Mouse (Mus musculus) neural tube, embryonic 11.5 days (tissue): ENCODE data around the gene Gm8300. TPM values are rescaled to one million over a fixed set of nuclear protein-coding genes. Genes with fewer than 3 reads are reported as not detected.
"Not testable (repeated sequence)": the region's sequence is repeated elsewhere in the genome, so short reads cannot be mapped to it uniquely, and the experiment has no call there.

Experiments used
- ATAC-seq: fragments of 200-750 bp; cut with Nextera tagmentation; 2 replicates; pipeline ENCODE4 v1.8.0; 2017; ENCODE audit warnings: moderate number of reproducible peaks, mild to moderate bottlenecking, moderate TSS enrichment, moderate library complexity; ENCODE audit not compliant: insufficient read depth, low FRiP score, low TSS enrichment
- DNase-seq: peaks from one replicate; pipeline ENCODE4 v3.0.0-alpha.2; 2015; ENCODE audit warnings: low spot score
- H3K27ac ChIP-seq: fragments of 300-500 bp; sonication (generic); 2 replicates; pipeline ENCODE4 v1.5.1; 2014; ENCODE audit warnings: low read depth, mild to moderate bottlenecking, low read length
- H3K27me3 ChIP-seq: fragments of 300-500 bp; sonication (generic); 2 replicates; pipeline ENCODE4 v1.6.1; 2014; ENCODE audit warnings: mild to moderate bottlenecking, low read length, mixed read lengths; ENCODE audit not compliant: control insufficient read depth, insufficient read depth
- H3K36me3 ChIP-seq: fragments of 300-500 bp; sonication (generic); 2 replicates; pipeline ENCODE4 v1.6.1; 2014; ENCODE audit warnings: mild to moderate bottlenecking, low read length, moderate library complexity, mixed read lengths; ENCODE audit not compliant: control insufficient read depth, insufficient read depth
- H3K4me1 ChIP-seq: fragments of 300-500 bp; sonication (generic); 2 replicates; pipeline ENCODE4 v1.6.1; 2014; ENCODE audit warnings: low read length, mixed read lengths; ENCODE audit not compliant: control insufficient read depth, insufficient read depth
- H3K4me2 ChIP-seq: fragments of 300-500 bp; sonication (generic); 2 replicates; pipeline ENCODE4 v1.6.1; 2014; ENCODE audit warnings: low read depth, mild to moderate bottlenecking, moderate library complexity
- H3K4me3 ChIP-seq: fragments of 300-500 bp; sonication (generic); 2 replicates; pipeline ENCODE4 v1.5.1; 2014; ENCODE audit warnings: low read depth, low read length
- H3K9ac ChIP-seq: fragments of 300-500 bp; sonication (generic); 2 replicates; pipeline ENCODE4 v1.6.1; 2014; ENCODE audit warnings: mild to moderate bottlenecking, low read length
- H3K9me3 ChIP-seq: fragments of 300-500 bp; sonication (generic); 2 replicates; pipeline ENCODE4 v1.6.1; 2016; ENCODE audit warnings: low read length; ENCODE audit not compliant: control insufficient read depth
- WGBS: fragments of 180-500 bp; shearing (Covaris S2); extraction: QIAGEN DNeasy Blood & Tissue Kit; methylation state at CpG from one replicate; pipeline ENCODE4 v1.1.7; 2014; 5-methylcytosine and 5-hydroxymethylcytosine counted together
- polyA plus RNA-seq: library from polyadenylated mRNA; unstranded; fragments of >200 nt; fragmentation: Nextera tagmentation; extraction: Ambion mirVana; gene quantifications from 2 replicates; pipeline ENCODE4 v1.2.1, GENCODE M21; 2014

Gm8300 gene
- polyA plus RNA-seq, 1 experiment from 2014 or later = not detected

DNA sequence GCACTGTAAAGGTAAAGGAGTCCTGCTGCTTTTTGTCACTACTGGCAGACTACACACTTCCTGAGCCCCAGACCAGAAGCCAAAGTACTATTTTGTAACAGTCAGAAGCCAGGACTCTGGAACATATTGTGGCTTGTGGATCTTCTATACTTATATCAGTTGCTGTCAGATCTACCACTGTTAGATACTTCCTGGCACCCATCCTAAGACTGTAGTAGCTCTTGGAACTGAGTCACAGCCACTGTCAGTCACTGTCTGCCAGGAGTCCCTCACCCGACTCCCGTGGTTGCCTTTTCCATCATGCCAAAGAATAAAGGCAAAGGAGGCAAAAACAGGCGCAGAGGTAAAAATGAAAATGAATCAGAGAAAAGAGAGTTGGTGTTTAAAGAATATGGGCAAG lies 19.7 kb upstream of the Gm8300 start, which contains the start of gene Gm5788:
TSS of gene Gm5788 (plus strand) at position 301 of the 400 bp plus-strand sequence.
- H3K4me3 ChIP-seq, H3K36me3 ChIP-seq, DNase-seq, H3K9me3 ChIP-seq, H3K27me3 ChIP-seq, H3K9ac ChIP-seq, H3K4me1 ChIP-seq, ATAC-seq, H3K27ac ChIP-seq, H3K4me2 ChIP-seq: not testable (repeated sequence)
- 97% methylated on average over 2 of the region's 3 CpGs for WGBS

- 83% methylated on average over 3 of the region's 3 CpGs for WGBS
- not testable (repeated sequence) for DNase-seq, H3K9me3 ChIP-seq, H3K36me3 ChIP-seq, H3K27me3 ChIP-seq, H3K4me1 ChIP-seq, H3K9ac ChIP-seq, H3K4me2 ChIP-seq, H3K27ac ChIP-seq, H3K4me3 ChIP-seq, ATAC-seq
Observed at GRCm38 (mm10) chr12:87519616-87520015, 5.5 kb downstream of the Gm8300 start.

GRCm38 (mm10) chr12:87543927-87544326 lies 29.8 kb downstream of the Gm8300 start:
- no peaks in the 10 kb centered on the region for H3K9me3 ChIP-seq
- no peaks in the 10 kb centered on the region for H3K4me1 ChIP-seq
- no peaks in the 10 kb centered on the region for H3K36me3 ChIP-seq
- H3K27me3 ChIP-seq = no peaks in the 10 kb centered on the region
- ATAC-seq (no peak), DNase-seq (no peak)
- H3K9ac ChIP-seq = no peak overlapping the region
- H3K27ac ChIP-seq = no peak overlapping the region
- no peak overlapping the region for H3K4me3 ChIP-seq
- 83% methylated on average over 3 of the region's 3 CpGs for WGBS
- no peak overlapping the region for H3K4me2 ChIP-seq

GRCm38 (mm10) chr12:87550628-87551027 lies 36.5 kb downstream of the Gm8300 start:
- not testable (repeated sequence) for H3K27me3 ChIP-seq, DNase-seq, H3K27ac ChIP-seq, H3K4me1 ChIP-seq, ATAC-seq, H3K9ac ChIP-seq, H3K36me3 ChIP-seq, H3K9me3 ChIP-seq, H3K4me2 ChIP-seq, H3K4me3 ChIP-seq
- 97% methylated on average over 4 of the region's 4 CpGs for WGBS

Other genes starting within 250 kb of the Gm8300 start
- gene Vipas39, start 248.1 kb upstream of the Gm8300 start, polyA plus RNA-seq = 62.5 and 62.9 TPM in 2 replicates
- 224 and 233 TPM in 2 replicates for gene Ahsa1, start 247.8 kb upstream of the Gm8300 start, polyA plus RNA-seq
- gene Ism2, start 214.6 kb upstream of the Gm8300 start, polyA plus RNA-seq = 0.34 and 0.94 TPM in 2 replicates
- gene Sptlc2, start 126.0 kb upstream of the Gm8300 start, polyA plus RNA-seq = 55.5 and 70.0 TPM in 2 replicates
- gene Slirp, start 70.4 kb upstream of the Gm8300 start, polyA plus RNA-seq = 287 and 298 TPM in 2 replicates
- 45.6 and 47.0 TPM in 2 replicates for gene Alkbh1, start 70.3 kb upstream of the Gm8300 start, polyA plus RNA-seq
- 159 and 164 TPM in 2 replicates for gene Snw1, start 42.0 kb upstream of the Gm8300 start, polyA plus RNA-seq
- not detected in 2 replicates for gene Gm5788, start 19.6 kb upstream of the Gm8300 start, polyA plus RNA-seq
- not detected in 2 replicates for gene Oog1, start 88.4 kb downstream of the Gm8300 start, polyA plus RNA-seq
- gene Gm4027, start 104.6 kb downstream of the Gm8300 start, polyA plus RNA-seq = not detected in 2 replicates
- gene Gm16381, start 130.3 kb downstream of the Gm8300 start, polyA plus RNA-seq = not detected in 2 replicates